In genomic region chr1:157444632-157445300, GRCm38 (mm10) we compare ENCODE assay signal across 13 mouse cellular contexts. TPM values are rescaled to one million over a fixed set of nuclear protein-coding genes. Genes with fewer than 3 reads are reported as not detected.
DNase-seq lines count a peak whose midpoint lies in the region; ATAC-seq and TF ChIP-seq lines count a peak whose summit lies in the region.
"Had no signal": no experiment of that assay in that cellular context is flagged by ENCODE, and none has a peak within 500 bp of the region (broad histone marks: within the 10 kb centered on the region; RNA-seq: fewer than 3 reads in every experiment).

No protein-coding gene starts in this region.

- no peaks in the 10 kb centered on the region for H3K36me3 ChIP-seq in kidney, embryonic 15.5 days
- no peaks in the 10 kb centered on the region for H3K36me3 ChIP-seq in stomach, embryonic 16.5 days (ENCODE audit: control insufficient read depth, insufficient read depth, low read length)
- no peaks in the 10 kb centered on the region for H3K36me3 ChIP-seq in stomach, postnatal 0 days (ENCODE audit: control insufficient read depth, insufficient read depth, low read length)
- no peaks in the 10 kb centered on the region for H3K36me3 ChIP-seq in heart, embryonic 14.5 days (ENCODE audit: control insufficient read depth, insufficient read depth, low read length)
- H3K36me3 ChIP-seq: G1E; intestine, embryonic 15.5 days; limb, embryonic 13.5 days had no signal

- H3K9me3 ChIP-seq in kidney, embryonic 15.5 days (replicated peaks) = no peaks in the 10 kb centered on the region
- H3K9me3 ChIP-seq in stomach, embryonic 16.5 days (replicated peaks; ENCODE audit: control insufficient read depth, low read length) = no peaks in the 10 kb centered on the region
- H3K9me3 ChIP-seq in stomach, postnatal 0 days (ENCODE audit: control insufficient read depth, low read length) = no peaks in the 10 kb centered on the region
- H3K9me3 ChIP-seq in heart, embryonic 14.5 days (ENCODE audit: control insufficient read depth, low read length) = no peaks in the 10 kb centered on the region
- H3K9me3 ChIP-seq: intestine, embryonic 15.5 days; limb, embryonic 13.5 days had no signal

- H3K4me1 ChIP-seq in kidney, embryonic 15.5 days = peaks cover 29% of the 10 kb centered on the region
- 0 out of 2 replicates have a peak, but pooled peaks cover 5% of the 10 kb centered on the region for H3K4me1 ChIP-seq in stomach, embryonic 16.5 days (ENCODE audit: control insufficient read depth, insufficient read depth, low read length)
- peaks cover 2% of the 10 kb centered on the region; the same call in 1 of the 2 replicates for H3K4me1 ChIP-seq in stomach, postnatal 0 days (replicated peaks; ENCODE audit: control insufficient read depth, insufficient read depth)
- H3K4me1 ChIP-seq in heart, embryonic 14.5 days (ENCODE audit: control insufficient read depth in 2 of 2, insufficient read depth in 2 of 2, low read length in 2 of 2) = peaks cover 41 to 61% of the 10 kb centered on the region in 2 experiments

- ATAC-seq in kidney, embryonic 15.5 days (replicated peaks; ENCODE audit: low FRiP score) = no peak
- no peak for ATAC-seq in stomach, embryonic 16.5 days (ENCODE audit: insufficient read depth, low FRiP score)
- ATAC-seq in stomach, postnatal 0 days (ENCODE audit: low FRiP score, low TSS enrichment) = no peak
- ATAC-seq in heart, embryonic 14.5 days (ENCODE audit: insufficient number of reproducible peaks, insufficient read depth, low FRiP score, low read depth) = no peak
- ATAC-seq: intestine, embryonic 15.5 days had no signal

- no peak for TF ChIP-seq CTCF in stomach, postnatal 0 days (IDR thresholded peaks at IDR 0.05; ENCODE audit: low read depth)

- H3K4me3 ChIP-seq in kidney, embryonic 15.5 days (replicated peaks) = no peak overlapping the region
- H3K4me3 ChIP-seq in stomach, embryonic 16.5 days (replicated peaks; ENCODE audit: low read length) = no peak overlapping the region
- H3K4me3 ChIP-seq in stomach, postnatal 0 days (ENCODE audit: low read depth, low read length) = no peak overlapping the region
- H3K4me3 ChIP-seq in heart, embryonic 14.5 days (ENCODE audit: control insufficient read depth in 1 of 2, insufficient read depth in 1 of 2, low read depth in 1 of 2, low read length in 2 of 2) = no peak overlapping the region
- H3K4me3 ChIP-seq: intestine, embryonic 15.5 days; limb, embryonic 13.5 days had no signal

- H3K27ac ChIP-seq in kidney, embryonic 15.5 days = peak overlapping the region; percentile 66; the same call in 1 of the 2 replicates
- H3K27ac ChIP-seq in stomach, embryonic 16.5 days (ENCODE audit: low read length) = peak overlapping the region; percentile 67; the same call in 1 of the 2 replicates
- no peak overlapping the region for H3K27ac ChIP-seq in stomach, postnatal 0 days (replicated peaks)
- peak overlapping the region; percentile 96 to 98 for H3K27ac ChIP-seq in heart, embryonic 14.5 days (replicated peaks in 1 of 2; ENCODE audit: control insufficient read depth in 1 of 2, insufficient read depth in 1 of 2, low read depth in 2 of 2, low read length in 2 of 2)
- H3K27ac ChIP-seq: intestine, embryonic 15.5 days; limb, embryonic 13.5 days had no signal

- H3K4me2 ChIP-seq in kidney, embryonic 15.5 days = no peak overlapping the region
- H3K4me2 ChIP-seq in stomach, embryonic 16.5 days (ENCODE audit: low read depth, low read length) = no peak overlapping the region
- H3K4me2 ChIP-seq in stomach, postnatal 0 days (replicated peaks; ENCODE audit: low read depth) = no peak overlapping the region
- H3K4me2 ChIP-seq in heart, embryonic 14.5 days (ENCODE audit: low read length) = peak overlapping the region; percentile 66; the same call in 1 of the 2 replicates
- H3K4me2 ChIP-seq: intestine, embryonic 15.5 days had no signal

- WGBS in kidney, embryonic 15.5 days = 68% methylated on average over 13 of the region's 13 CpGs
- 63% methylated on average over 13 of the region's 13 CpGs for WGBS in stomach, embryonic 16.5 days
- WGBS in stomach, postnatal 0 days = 63% methylated on average over 13 of the region's 13 CpGs
- WGBS in heart, embryonic 14.5 days = 66% methylated on average over 13 of the region's 13 CpGs

- no peaks in the 10 kb centered on the region for H3K27me3 ChIP-seq in kidney, embryonic 15.5 days
- no peaks in the 10 kb centered on the region for H3K27me3 ChIP-seq in stomach, embryonic 16.5 days (ENCODE audit: control insufficient read depth, insufficient read depth, low read length)
- no peaks in the 10 kb centered on the region for H3K27me3 ChIP-seq in stomach, postnatal 0 days (ENCODE audit: control insufficient read depth, insufficient read depth, low read length)
- no peaks in the 10 kb centered on the region for H3K27me3 ChIP-seq in heart, embryonic 14.5 days (ENCODE audit: control insufficient read depth, insufficient read depth, low read length)
- H3K27me3 ChIP-seq: intestine, embryonic 15.5 days had no signal

- no peak overlapping the region for H3K9ac ChIP-seq in kidney, embryonic 15.5 days
- no peak overlapping the region for H3K9ac ChIP-seq in stomach, embryonic 16.5 days (ENCODE audit: low read length)
- no peak overlapping the region for H3K9ac ChIP-seq in stomach, postnatal 0 days (ENCODE audit: low read length)
- H3K9ac ChIP-seq in heart, embryonic 14.5 days (ENCODE audit: low read length) = peak overlapping the region; percentile 69; the same call in 1 of the 2 replicates
- H3K9ac ChIP-seq: intestine, embryonic 15.5 days had no signal

- TF ChIP-seq EP300 in stomach, postnatal 0 days (optimal IDR thresholded peaks at IDR 0.05) = no peak

- DNase-seq in kidney, adult 18-20 months = no peak
- DNase-seq in stomach, postnatal 0 days (ENCODE audit: low spot score) = no peak
- DNase-seq in retina, embryonic 14.5 days (ENCODE audit: low spot score) = no peak
- DNase-seq in c-Kit-positive CD71-positive TER-119-positive erythroid progenitor cells, embryonic 14.5 days (ENCODE audit: low spot score) = no peak
- DNase-seq: adrenal gland, postnatal 10 days; gastrocnemius, postnatal 10 days; thymus, postnatal 36 days had no signal

RNA-seq across cellular contexts. Expression of gene Cryzl2, which starts 13.6 kb away (rescaled TPM):
- polyA plus RNA-seq in kidney, embryonic 15.5 days (2015; fragmentation: Nextera tagmentation; extraction: Ambion mirVana) = 17.4 and 19.8 TPM in 2 replicates
- 13.0 and 13.2 TPM in 2 replicates for polyA plus RNA-seq in stomach, embryonic 16.5 days (2015; fragmentation: Nextera tagmentation; extraction: Ambion mirVana)
- 14.8 and 16.4 TPM in 2 replicates for polyA plus RNA-seq in stomach, postnatal 0 days (2015; fragmentation: Nextera tagmentation; extraction: Ambion mirVana)
- 37.9 and 39.2 TPM in 2 replicates for polyA plus RNA-seq in heart, embryonic 14.5 days (2014; fragmentation: Nextera tagmentation; extraction: Ambion mirVana)
- polyA plus RNA-seq: G1E had no signal

RNA-seq across cellular contexts. Expression of gene Rasal2, which starts 32.4 kb away (rescaled TPM):
- 8.0 and 8.1 TPM in 2 replicates for polyA plus RNA-seq in kidney, embryonic 15.5 days (2015; fragmentation: Nextera tagmentation; extraction: Ambion mirVana)
- 8.8 and 9.7 TPM in 2 replicates for polyA plus RNA-seq in stomach, embryonic 16.5 days (2015; fragmentation: Nextera tagmentation; extraction: Ambion mirVana)
- 8.6 and 9.0 TPM in 2 replicates for polyA plus RNA-seq in stomach, postnatal 0 days (2015; fragmentation: Nextera tagmentation; extraction: Ambion mirVana)
- polyA plus RNA-seq in heart, embryonic 14.5 days (2014; fragmentation: Nextera tagmentation; extraction: Ambion mirVana) = 24.8 and 26.6 TPM in 2 replicates
